Mouse (Mus musculus) kidney, embryonic 16.5 days (tissue): ENCODE measurements around the gene Ndst2. TPM values are rescaled to one million over a fixed set of nuclear protein-coding genes. Genes with fewer than 3 reads are reported as not detected.
"Not testable (repeated sequence)": the region's sequence is repeated elsewhere in the genome, so short reads cannot be mapped to it uniquely, and the experiment has no call there.

Source experiments
- ATAC-seq: fragments of 200-750 bp; cut with Nextera tagmentation; 2 replicates; pipeline ENCODE4 v1.8.0; 2017; ENCODE audit warnings: moderate TSS enrichment; ENCODE audit not compliant: low FRiP score, low TSS enrichment
- H3K27ac ChIP-seq: fragments of 300-500 bp; sonication (generic); 2 replicates; pipeline ENCODE4 v1.5.1; 2014; ENCODE audit warnings: low read length
- H3K27me3 ChIP-seq: fragments of 300-500 bp; sonication (generic); 2 replicates; pipeline ENCODE4 v1.6.1; 2014; ENCODE audit warnings: low read length, control low read depth, mixed read lengths; ENCODE audit not compliant: insufficient read depth
- H3K36me3 ChIP-seq: fragments of 300-500 bp; sonication (generic); 2 replicates; pipeline ENCODE4 v1.6.1; 2014; ENCODE audit warnings: low read length, control low read depth, mixed read lengths; ENCODE audit not compliant: insufficient read depth
- H3K4me1 ChIP-seq: fragments of 300-500 bp; sonication (generic); 2 replicates; pipeline ENCODE4 v1.6.1; 2014; ENCODE audit warnings: low read length, control low read depth, mixed read lengths; ENCODE audit not compliant: insufficient read depth
- H3K4me2 ChIP-seq: fragments of 300-500 bp; sonication (generic); replicated peaks from 2 replicates; pipeline ENCODE4 v1.6.1; 2014; ENCODE audit warnings: low read depth, low read length
- H3K4me3 ChIP-seq: fragments of 300-500 bp; sonication (generic); 2 replicates; pipeline ENCODE4 v1.5.1; 2014; ENCODE audit warnings: mild to moderate bottlenecking, low read length
- H3K9ac ChIP-seq: fragments of 300-500 bp; sonication (generic); replicated peaks from 2 replicates; pipeline ENCODE4 v1.6.1; 2014; ENCODE audit warnings: low read length
- H3K9me3 ChIP-seq: fragments of 300-500 bp; sonication (generic); 2 replicates; pipeline ENCODE4 v1.6.1; 2016; ENCODE audit warnings: low read length, control low read depth
- WGBS: fragments of 180-500 bp; shearing (Covaris S2); extraction: QIAGEN DNeasy Blood & Tissue Kit; methylation state at CpG from one replicate; pipeline ENCODE4 v1.1.7; 2014; 5-methylcytosine and 5-hydroxymethylcytosine counted together
- polyA plus RNA-seq: library from polyadenylated mRNA; unstranded; fragments of >200 nt; fragmentation: Nextera tagmentation; extraction: Ambion mirVana; gene quantifications from 2 replicates; pipeline ENCODE4 v1.2.1, GENCODE M21; 2015

The Ndst2 gene
- polyA plus RNA-seq, 1 experiment from 2014 or later = 31.6 TPM

GRCm38 (mm10) chr14:20707201-20708190, 26.9 kb downstream of the Ndst2 start, which contains the start of gene Zswim8:
Zswim8 (plus strand) TSS chr14:20707552.
- Histone ChIP-seq H3K4me3 (peak within 1 kb of the TSS; percentile 100), H3K27me3 (no peaks in the 10 kb centered on the region), H3K9me3 (no peaks in the 10 kb centered on the region), H3K4me1 (peaks cover 20% of the 10 kb centered on the region), H3K36me3 (peaks cover 27% of the 10 kb centered on the region), H3K9ac (peak within 1 kb of the TSS; percentile 96), H3K27ac (peak within 1 kb of the TSS; percentile 65), H3K4me2 (peak within 1 kb of the TSS; percentile 72)
- peak; percentile 95 for ATAC-seq
- WGBS = under 1% methylated on average over 75 of the region's 80 CpGs

GRCm38 (mm10) chr14:20703461-20703860, 30.9 kb downstream of the Ndst2 start:
- Histone ChIP-seq H3K4me3 (peak overlapping the region; percentile 96), H3K4me1 (peaks cover 33% of the 10 kb centered on the region), H3K36me3 (peaks cover 11% of the 10 kb centered on the region; the same call in 1 of the 2 replicates), H3K9ac (peak overlapping the region; percentile 95), H3K27ac (peak overlapping the region; percentile 95), H3K4me2 (peak overlapping the region; percentile 73)
- not testable (repeated sequence) for ATAC-seq, H3K9me3 ChIP-seq, H3K27me3 ChIP-seq
- 6% methylated on average over 7 of the region's 8 CpGs for WGBS

GRCm38 (mm10) chr14:20702741-20703381, 31.5 kb downstream of the Ndst2 start, which contains the start of gene Chchd1:
Chchd1 (plus strand) TSS chr14:20703006.
- Histone ChIP-seq H3K4me3 (peak within 1 kb of the TSS; percentile 96), H3K27me3 (no peaks in the 10 kb centered on the region), H3K9ac (peak within 1 kb of the TSS; percentile 95), H3K4me2 (peak within 1 kb of the TSS; percentile 73), H3K9me3 (no peaks in the 10 kb centered on the region), H3K4me1 (peaks cover 36% of the 10 kb centered on the region), H3K36me3 (peaks cover 11% of the 10 kb centered on the region; the same call in 1 of the 2 replicates), H3K27ac (peak within 1 kb of the TSS; percentile 95)
- under 1% methylated on average over 61 of the region's 61 CpGs for WGBS
- ATAC-seq = peak; percentile 73

- peak; percentile 42; the same call in 1 of the 2 replicates for ATAC-seq
- Histone ChIP-seq H3K36me3 (peaks cover 11% of the 10 kb centered on the region; the same call in 1 of the 2 replicates), H3K27ac (peak overlapping the region; percentile 95), H3K9me3 (no peaks in the 10 kb centered on the region), H3K4me1 (peaks cover 41% of the 10 kb centered on the region), H3K4me3 (peak overlapping the region; percentile 96), H3K27me3 (no peaks in the 10 kb centered on the region), H3K4me2 (peak overlapping the region; percentile 73), H3K9ac (peak overlapping the region; percentile 95)
- 11% methylated on average over 15 of the region's 15 CpGs for WGBS
Observed at GRCm38 (mm10) chr14:20702096-20702740, 32.1 kb downstream of the Ndst2 start.

GRCm38 (mm10) chr14:20701554-20701953, 32.8 kb downstream of the Ndst2 start:
- Histone ChIP-seq H3K9me3 (no peaks in the 10 kb centered on the region), H3K9ac (peak overlapping the region; percentile 23), H3K4me2 (peak overlapping the region; percentile 73), H3K27ac (no peak overlapping the region), H3K27me3 (no peaks in the 10 kb centered on the region), H3K4me3 (peak overlapping the region; percentile 96), H3K36me3 (peaks cover 11% of the 10 kb centered on the region; the same call in 1 of the 2 replicates), H3K4me1 (peaks cover 48% of the 10 kb centered on the region)
- ATAC-seq = no peak
- WGBS = 72% methylated on average over 8 of the region's 8 CpGs

GRCm38 (mm10) chr14:20700362-20700761, 34.0 kb downstream of the Ndst2 start:
- WGBS = 87% methylated on average over 3 of the region's 3 CpGs
- no peaks in the 10 kb centered on the region for H3K27me3 ChIP-seq
- H3K9me3 ChIP-seq = no peaks in the 10 kb centered on the region
- no peak overlapping the region for H3K4me3 ChIP-seq
- H3K4me2 ChIP-seq = no peak overlapping the region
- no peak overlapping the region for H3K27ac ChIP-seq
- peaks cover 9% of the 10 kb centered on the region; the same call in 1 of the 2 replicates for H3K36me3 ChIP-seq
- peaks cover 57% of the 10 kb centered on the region for H3K4me1 ChIP-seq
- no peak overlapping the region for H3K9ac ChIP-seq
- ATAC-seq = no peak

GRCm38 (mm10) chr14:20698515-20698914, 35.8 kb downstream of the Ndst2 start:
- H3K27ac ChIP-seq = no peak overlapping the region
- no peak for ATAC-seq
- H3K4me2 ChIP-seq = no peak overlapping the region
- WGBS = 81% methylated on average over 2 of the region's 2 CpGs
- H3K4me1 ChIP-seq = peaks cover 61% of the 10 kb centered on the region
- H3K9ac ChIP-seq = no peak overlapping the region
- no peaks in the 10 kb centered on the region for H3K9me3 ChIP-seq
- H3K27me3 ChIP-seq = no peaks in the 10 kb centered on the region
- H3K4me3 ChIP-seq = no peak overlapping the region
- H3K36me3 ChIP-seq = peaks cover 10% of the 10 kb centered on the region

- Histone ChIP-seq H3K27me3 (no peaks in the 10 kb centered on the region), H3K9ac (no peak overlapping the region; the same call in 1 of the 2 replicates), H3K4me2 (peak overlapping the region; percentile 72), H3K4me1 (peaks cover 58% of the 10 kb centered on the region), H3K4me3 (peak overlapping the region; percentile 86), H3K27ac (no peak overlapping the region), H3K9me3 (no peaks in the 10 kb centered on the region), H3K36me3 (peaks cover 24% of the 10 kb centered on the region)
- no peak for ATAC-seq
- WGBS = 5% methylated on average over 1 of the region's 1 CpGs
Observed at GRCm38 (mm10) chr14:20696986-20697385, 37.4 kb downstream of the Ndst2 start.

- H3K27me3 ChIP-seq = no peaks in the 10 kb centered on the region
- H3K4me3 ChIP-seq = peak overlapping the region; percentile 86
- WGBS = 9% methylated on average over 27 of the region's 27 CpGs
- peak overlapping the region; percentile 93 for H3K9ac ChIP-seq
- H3K9me3 ChIP-seq = no peaks in the 10 kb centered on the region
- H3K4me2 ChIP-seq = peak overlapping the region; percentile 72
- H3K4me1 ChIP-seq = peaks cover 47% of the 10 kb centered on the region
- peak overlapping the region; percentile 99 for H3K27ac ChIP-seq
- no peak for ATAC-seq
- peaks cover 34% of the 10 kb centered on the region for H3K36me3 ChIP-seq
Observed at GRCm38 (mm10) chr14:20695761-20696520, 38.4 kb downstream of the Ndst2 start.
